Mouse (Mus musculus) liver, embryonic 14.5 days (tissue): Measurements from ENCODE around the gene Kcnt2.

Experiments
- CTCF ChIP-seq: IDR thresholded peaks from 2 replicates; pipeline ENCODE4 v1.5.1; 2016; ENCODE audit warnings: antibody characterized with exemption, low read depth, control low read depth
- EP300 ChIP-seq: IDR thresholded peaks from 2 replicates; pipeline ENCODE4 v1.6.1; 2016; ENCODE audit warnings: antibody characterized with exemption, low read depth

GRCm38 (mm10) chr1:140305344-140305743 lies 59.4 kb downstream of the Kcnt2 start:
- TF ChIP-seq CTCF (no peak), EP300 (no peak)
